Mouse (Mus musculus) ES-CJ7 (cell line): ENCODE measurements around the gene Vps39.

Experiments
- DNase-seq: peaks from one replicate; pipeline ENCODE4 v3.0.0; 2011; ENCODE audit warnings: low read depth, low spot score

The Vps39 gene

GRCm38 (mm10) chr2:120352682-120353646, at the start of gene Vps39:
TSS of gene Vps39 (minus strand) at chr2:120353137.
- peak; percentile 95 for DNase-seq

GRCm38 (mm10) chr2:120397951-120398350, 45.0 kb upstream of the Vps39 start:
- no peak for DNase-seq

GRCm38 (mm10) chr2:120392406-120392805, 39.5 kb upstream of the Vps39 start:
- peak; percentile 35 for DNase-seq

GRCm38 (mm10) chr2:120390934-120391333, 38.0 kb upstream of the Vps39 start:
- no peak for DNase-seq

- no peak for DNase-seq
Observed at GRCm38 (mm10) chr2:120389376-120389775, 36.4 kb upstream of the Vps39 start.

GRCm38 (mm10) chr2:120387291-120387690, 34.4 kb upstream of the Vps39 start:
- no peak for DNase-seq

GRCm38 (mm10) chr2:120386264-120386663, 33.3 kb upstream of the Vps39 start:
- no peak for DNase-seq

GRCm38 (mm10) chr2:120373858-120374257, 20.9 kb upstream of the Vps39 start:
- no peak for DNase-seq

- no peak for DNase-seq
Observed at GRCm38 (mm10) chr2:120367416-120368207, 14.7 kb upstream of the Vps39 start.

GRCm38 (mm10) chr2:120366501-120366900, 13.6 kb upstream of the Vps39 start:
- no peak for DNase-seq

GRCm38 (mm10) chr2:120360425-120360824, 7.5 kb upstream of the Vps39 start:
- no peak for DNase-seq

- no peak for DNase-seq
Observed at GRCm38 (mm10) chr2:120351321-120351720, 1.6 kb downstream of the Vps39 start.

GRCm38 (mm10) chr2:120348120-120348519, 4.8 kb downstream of the Vps39 start:
- no peak for DNase-seq

GRCm38 (mm10) chr2:120341741-120342140, 11.2 kb downstream of the Vps39 start:
- DNase-seq, result no peak

- DNase-seq, result no peak
Observed at GRCm38 (mm10) chr2:120337886-120338285, 15.1 kb downstream of the Vps39 start.

GRCm38 (mm10) chr2:120331575-120331974, 21.4 kb downstream of the Vps39 start:
- no peak for DNase-seq

GRCm38 (mm10) chr2:120315077-120315476, 37.9 kb downstream of the Vps39 start:
- DNase-seq, result no peak

- DNase-seq, result no peak
Observed at GRCm38 (mm10) chr2:120314487-120314886, 38.5 kb downstream of the Vps39 start.

GRCm38 (mm10) chr2:120313976-120314375, 39.0 kb downstream of the Vps39 start, which contains the start of gene Pla2g4f:
TSS of gene Pla2g4f (minus strand) at chr2:120314165.
- DNase-seq, result peak; percentile 23

- DNase-seq, result no peak
Observed at GRCm38 (mm10) chr2:120312276-120312825, 40.6 kb downstream of the Vps39 start.

- no peak for DNase-seq
Observed at GRCm38 (mm10) chr2:120304113-120304512, 48.8 kb downstream of the Vps39 start.

GRCm38 (mm10) chr2:120301076-120301475, 51.9 kb downstream of the Vps39 start:
- DNase-seq, result no peak
